Mouse (Mus musculus) MN1 (cell line): ENCODE measurements around the gene Olfr725.
A peak's percentile ranks its signal among the peaks of the same experiment; 100 is the strongest.

Experiments
- DNase-seq: peaks from one replicate; pipeline ENCODE4 v3.0.0-alpha.2; 2016; ENCODE audit warnings: low spot score

Olfr725 gene

GRCm38 (mm10) chr14:50040275-50040674 lies at the start of gene Olfr725:
Gene Olfr725, minus strand, starts transcription at chr14:50040375.
- DNase-seq = no peak

GRCm38 (mm10) chr14:50062733-50063104 lies 22.5 kb upstream of the Olfr725 start:
- no peak for DNase-seq

- peak; percentile 33 for DNase-seq
Observed at GRCm38 (mm10) chr14:50061955-50062732, 22.0 kb upstream of the Olfr725 start.

- no peak for DNase-seq
Observed at GRCm38 (mm10) chr14:50061590-50061954, 21.4 kb upstream of the Olfr725 start.

GRCm38 (mm10) chr14:50061179-50061578 lies 21.0 kb upstream of the Olfr725 start:
- DNase-seq = no peak

- no peak for DNase-seq
Observed at GRCm38 (mm10) chr14:50032041-50032440, 8.1 kb downstream of the Olfr725 start.

- DNase-seq = no peak
Observed at GRCm38 (mm10) chr14:50031356-50031755, 8.8 kb downstream of the Olfr725 start.

- DNase-seq = no peak
Observed at GRCm38 (mm10) chr14:50026371-50026770, 13.8 kb downstream of the Olfr725 start.
